Mouse (Mus musculus): Measurements from ENCODE around the gene Chst13. TPM values are rescaled to one million over a fixed set of nuclear protein-coding genes. Genes with fewer than 3 reads are reported as not detected.

The Chst13 gene
- polyA plus RNA-seq, 1 experiment, result 0.57 TPM

DNA sequence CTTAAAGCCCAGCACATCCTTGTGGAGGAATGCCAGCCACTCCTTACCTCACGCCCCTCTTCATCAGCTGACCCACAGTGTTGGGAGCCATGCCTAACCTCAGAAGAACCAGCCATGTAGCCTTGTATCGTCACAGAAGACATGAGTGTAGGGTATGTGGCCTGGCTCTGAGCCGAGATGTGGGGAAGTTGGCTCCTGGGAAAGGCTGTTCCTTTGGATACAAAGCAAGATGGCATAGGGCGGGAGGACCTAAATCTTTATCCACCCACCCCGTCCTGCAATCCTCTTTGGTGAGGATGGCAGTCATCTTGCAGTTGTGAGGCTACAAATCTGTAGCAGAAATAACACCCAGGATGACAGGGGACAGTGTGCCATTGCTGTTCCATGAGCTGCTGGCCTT, 9.0 kb downstream of the Chst13 start:
- H3K27ac ChIP-seq (ENCODE audit: control insufficient read depth, insufficient read depth, low read length), result no peak overlapping the region
- no peak for TF ChIP-seq CTCF (IDR thresholded peaks at IDR 0.05; ENCODE audit: borderline replicate concordance, control insufficient read depth, extremely low read depth, insufficient read depth, low read length, poor library complexity)
- no peaks in the 10 kb centered on the region for H3K27me3 ChIP-seq (ENCODE audit: control insufficient read depth, insufficient read depth, low read length)
- H3K36me3 ChIP-seq (ENCODE audit: control insufficient read depth, insufficient read depth, low read length), result no peaks in the 10 kb centered on the region
- 83% methylated on average over 5 of the region's 5 CpGs for WGBS
- H3K4me3 ChIP-seq (ENCODE audit: control insufficient read depth, insufficient read depth, low read length), result no peak overlapping the region
- no peak for DNase-seq
- H3K4me1 ChIP-seq (replicated peaks; ENCODE audit: control insufficient read depth, insufficient read depth, low read length), result no peaks in the 10 kb centered on the region

- no peaks in the 10 kb centered on the region; the same call in 1 of the 2 replicates for H3K27me3 ChIP-seq (ENCODE audit: control insufficient read depth, insufficient read depth, low read length)
- DNase-seq, result no peak
- H3K4me1 ChIP-seq (replicated peaks; ENCODE audit: control insufficient read depth, insufficient read depth, low read length), result no peaks in the 10 kb centered on the region
- 89% methylated on average over 87 of the region's 87 CpGs for WGBS
- H3K27ac ChIP-seq (ENCODE audit: control insufficient read depth, insufficient read depth, low read length), result no peak overlapping the region
- TF ChIP-seq POLR2A (IDR thresholded peaks at IDR 0.05; ENCODE audit: control insufficient read depth, extremely low read depth, insufficient read depth, low read length, poor library complexity) (no peak), CTCF (IDR thresholded peaks at IDR 0.05; ENCODE audit: borderline replicate concordance, control insufficient read depth, extremely low read depth, insufficient read depth, low read length, poor library complexity) (no peak)
- H3K36me3 ChIP-seq (ENCODE audit: control insufficient read depth, insufficient read depth, low read length), result no peaks in the 10 kb centered on the region
- no peak overlapping the region for H3K4me3 ChIP-seq (ENCODE audit: control insufficient read depth, insufficient read depth, low read length)
These were observed 15.9 kb downstream of the Chst13 start for GRCm38 (mm10) chr6:90308839-90309778.

DNA sequence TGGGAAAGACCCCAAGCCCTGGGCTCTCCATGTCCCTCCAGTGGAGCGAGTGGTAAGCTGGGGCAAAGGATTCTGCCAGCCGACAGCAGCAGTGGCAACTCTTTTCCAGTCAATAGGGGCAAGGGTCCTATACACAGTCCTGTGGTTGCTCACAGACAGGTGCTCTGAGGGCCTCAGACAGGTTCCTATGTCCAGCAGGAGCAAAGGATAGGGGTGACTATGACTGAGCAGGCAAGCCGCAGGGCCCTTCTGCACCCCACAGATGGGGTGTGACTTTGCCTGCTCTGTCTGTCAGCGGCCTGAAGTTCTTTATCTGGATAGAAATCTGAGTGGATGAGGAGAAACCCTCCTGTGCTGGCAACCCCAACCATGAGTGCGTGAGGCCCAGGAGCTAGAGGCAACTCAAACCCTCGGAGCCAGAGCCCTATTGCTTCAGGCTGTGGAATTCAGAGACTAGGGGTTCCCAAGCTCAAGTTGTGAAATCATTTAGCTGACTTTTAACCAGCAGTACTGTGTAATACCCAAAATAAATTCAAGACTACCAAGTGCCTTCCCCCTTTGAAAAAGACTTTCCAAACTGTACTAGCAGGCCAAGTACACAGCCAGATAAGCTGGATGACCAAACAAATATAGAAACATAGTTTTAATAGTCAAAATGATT, 18.5 kb downstream of the Chst13 start:
- Histone ChIP-seq H3K4me3 (ENCODE audit: control insufficient read depth, insufficient read depth, low read length) (no peak overlapping the region), H3K4me1 (replicated peaks; ENCODE audit: control insufficient read depth, insufficient read depth, low read length) (no peaks in the 10 kb centered on the region), H3K27ac (ENCODE audit: control insufficient read depth, insufficient read depth, low read length) (no peak overlapping the region), H3K36me3 (ENCODE audit: control insufficient read depth, insufficient read depth, low read length) (no peaks in the 10 kb centered on the region), H3K27me3 (ENCODE audit: control insufficient read depth, insufficient read depth, low read length) (no peaks in the 10 kb centered on the region; the same call in 1 of the 2 replicates)
- DNase-seq, result no peak
- 88% methylated on average over 6 of the region's 6 CpGs for WGBS
- no peak for TF ChIP-seq CTCF (IDR thresholded peaks at IDR 0.05; ENCODE audit: borderline replicate concordance, control insufficient read depth, extremely low read depth, insufficient read depth, low read length, poor library complexity)
- TF ChIP-seq POLR2A (IDR thresholded peaks at IDR 0.05; ENCODE audit: control insufficient read depth, extremely low read depth, insufficient read depth, low read length, poor library complexity), result no peak

- H3K4me3 ChIP-seq (ENCODE audit: control insufficient read depth, insufficient read depth, low read length), result no peak within 1 kb of the TSS
- no peak for DNase-seq
- no peaks in the 10 kb centered on the region for H3K4me1 ChIP-seq (replicated peaks; ENCODE audit: control insufficient read depth, insufficient read depth, low read length)
- no peak within 1 kb of the TSS for H3K27ac ChIP-seq (ENCODE audit: control insufficient read depth, insufficient read depth, low read length)
- no peaks in the 10 kb centered on the region for H3K27me3 ChIP-seq (ENCODE audit: control insufficient read depth, insufficient read depth, low read length)
- WGBS, result 98% methylated on average over 1 of the region's 1 CpGs
- no peak for TF ChIP-seq CTCF (IDR thresholded peaks at IDR 0.05; ENCODE audit: borderline replicate concordance, control insufficient read depth, extremely low read depth, insufficient read depth, low read length, poor library complexity)
- no peaks in the 10 kb centered on the region for H3K36me3 ChIP-seq (ENCODE audit: control insufficient read depth, insufficient read depth, low read length)
These were observed 24.1 kb downstream of the Chst13 start, which contains the start of gene BC048671 for GRCm38 (mm10) chr6:90300919-90301318. Gene BC048671 (plus strand): TSS chr6:90301219.

GRCm38 (mm10) chr6:90288265-90288664, 36.7 kb downstream of the Chst13 start:
- Histone ChIP-seq H3K27me3 (ENCODE audit: control insufficient read depth, insufficient read depth, low read length) (no peaks in the 10 kb centered on the region), H3K27ac (ENCODE audit: control insufficient read depth, insufficient read depth, low read length) (no peak overlapping the region), H3K4me3 (ENCODE audit: control insufficient read depth, insufficient read depth, low read length) (no peak overlapping the region), H3K36me3 (ENCODE audit: control insufficient read depth, insufficient read depth, low read length) (no peaks in the 10 kb centered on the region), H3K4me1 (replicated peaks; ENCODE audit: control insufficient read depth, insufficient read depth, low read length) (no peaks in the 10 kb centered on the region)
- 64% methylated on average over 12 of the region's 12 CpGs for WGBS
- no peak for TF ChIP-seq CTCF (IDR thresholded peaks at IDR 0.05; ENCODE audit: borderline replicate concordance, control insufficient read depth, extremely low read depth, insufficient read depth, low read length, poor library complexity)
- no peak for TF ChIP-seq POLR2A (IDR thresholded peaks at IDR 0.05; ENCODE audit: control insufficient read depth, extremely low read depth, insufficient read depth, low read length, poor library complexity)
- DNase-seq, result no peak

Other genes starting within 250 kb of the Chst13 start
- gene Vmn1r49, start 246.7 kb downstream of the Chst13 start, polyA plus RNA-seq (2012; rRNA removed), result not detected in 2 replicates
- not detected in 2 replicates for gene Vmn1r50, start 223.8 kb downstream of the Chst13 start, polyA plus RNA-seq (2012; rRNA removed)
- gene Vmn1r51, start 202.6 kb downstream of the Chst13 start, polyA plus RNA-seq (2012; rRNA removed), result not detected in 2 replicates
- not detected in 2 replicates for gene Vmn1r52, start 150.4 kb downstream of the Chst13 start, polyA plus RNA-seq (2012; rRNA removed)
- not detected in 2 replicates for gene V1ra8, start 122.4 kb downstream of the Chst13 start, polyA plus RNA-seq (2012; rRNA removed)
- not detected in 2 replicates for gene Vmn1r53, start 100.7 kb downstream of the Chst13 start, polyA plus RNA-seq (2012; rRNA removed)
- gene Vmn1r54, start 78.9 kb downstream of the Chst13 start, polyA plus RNA-seq (2012; rRNA removed), result not detected in 2 replicates
- gene BC048671, start 24.0 kb downstream of the Chst13 start, polyA plus RNA-seq (2012; rRNA removed), result not detected in 2 replicates
- gene Uroc1, start 8.1 kb upstream of the Chst13 start, polyA plus RNA-seq (2012; rRNA removed), result 0.09 and 1.1 TPM in 2 replicates
- 42.9 and 66.5 TPM in 2 replicates for gene Zxdc, start 44.3 kb upstream of the Chst13 start, polyA plus RNA-seq (2012; rRNA removed)
- 0.05 and 0.26 TPM in 2 replicates for gene Cfap100, start 103.6 kb upstream of the Chst13 start, polyA plus RNA-seq (2012; rRNA removed)
- gene Klf15, start 137.4 kb upstream of the Chst13 start, polyA plus RNA-seq (2012; rRNA removed), result 18.6 and 23.8 TPM in 2 replicates
- gene Aldh1l1, start 161.2 kb upstream of the Chst13 start, polyA plus RNA-seq (2012; rRNA removed), result 14.0 and 14.8 TPM in 2 replicates

All from thymus, adult 2 months (tissue).